Mouse (Mus musculus): ENCODE results near the gene Nsf. TPM values are rescaled to one million over a fixed set of nuclear protein-coding genes. Genes with fewer than 3 reads are reported as not detected.

Nsf gene
- polyA plus RNA-seq, 1 experiment from 2014 or later = 29.3 TPM

DNA sequence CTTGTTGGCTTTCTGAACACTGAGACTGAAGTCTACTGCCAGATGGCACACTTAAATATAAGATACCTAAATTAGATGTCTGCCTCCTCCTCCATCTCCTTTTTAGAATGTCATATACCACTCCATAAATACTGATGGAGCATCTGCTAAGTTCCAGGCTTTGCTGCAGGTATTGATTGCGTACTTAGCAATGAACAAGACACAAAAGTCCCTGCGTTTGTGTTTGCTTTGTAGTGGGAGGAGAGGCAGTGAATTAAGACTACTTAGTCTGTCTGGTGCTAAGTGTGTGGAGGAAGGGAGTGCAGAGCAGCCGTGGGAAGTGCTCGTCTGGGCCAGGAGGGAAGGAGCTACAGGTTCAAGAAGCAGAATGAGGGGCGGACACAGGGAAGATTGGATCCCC is 28.0 kb upstream of the Nsf start:
- 66% methylated on average over 5 of the region's 5 CpGs for WGBS
- H3K36me3 ChIP-seq = peaks cover 90% of the 10 kb centered on the region
- no peak for ATAC-seq (ENCODE audit: extremely low read depth, insufficient number of reproducible peaks, low FRiP score, low TSS enrichment)

DNA sequence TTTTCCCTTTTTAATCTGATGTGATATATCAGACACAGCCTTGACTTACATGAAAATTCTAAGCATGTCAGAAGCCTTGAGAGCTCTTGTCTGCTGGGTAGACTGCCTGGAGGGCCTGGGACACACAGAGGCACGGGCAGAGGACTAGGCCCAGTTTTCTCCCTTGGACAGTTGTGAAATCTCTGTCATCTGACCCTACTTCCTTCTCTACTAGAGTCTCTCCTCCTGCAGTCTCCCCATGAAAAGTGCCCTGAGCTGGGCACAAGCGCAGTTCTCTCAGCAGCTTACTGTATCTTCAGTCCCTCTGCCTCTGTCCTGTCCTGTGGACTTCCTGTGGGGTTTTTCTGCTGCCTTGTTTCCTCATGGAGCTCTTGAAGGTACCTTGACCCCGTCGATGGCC is 25.5 kb upstream of the Nsf start:
- WGBS = 57% methylated on average over 4 of the region's 4 CpGs
- no peak overlapping the region for H3K9ac ChIP-seq
- H3K4me1 ChIP-seq = peaks cover 11% of the 10 kb centered on the region; the same call in 1 of the 2 replicates
- H3K4me2 ChIP-seq = no peak overlapping the region
- no peaks in the 10 kb centered on the region for H3K9me3 ChIP-seq
- ATAC-seq (ENCODE audit: extremely low read depth, insufficient number of reproducible peaks, low FRiP score, low TSS enrichment) = no peak
- no peaks in the 10 kb centered on the region for H3K27me3 ChIP-seq (replicated peaks)
- H3K36me3 ChIP-seq = peaks cover 97% of the 10 kb centered on the region
- no peak overlapping the region for H3K27ac ChIP-seq (replicated peaks)
- no peak overlapping the region for H3K4me3 ChIP-seq

More for the DNA sequence above, 28.0 kb upstream of the Nsf start:
- H3K27me3 ChIP-seq (replicated peaks) = no peaks in the 10 kb centered on the region
- H3K4me2 ChIP-seq = no peak overlapping the region
- H3K9me3 ChIP-seq = no peaks in the 10 kb centered on the region
- peaks cover 11% of the 10 kb centered on the region; the same call in 1 of the 2 replicates for H3K4me1 ChIP-seq
- no peak overlapping the region for H3K27ac ChIP-seq (replicated peaks)
- H3K4me3 ChIP-seq = no peak overlapping the region
- H3K9ac ChIP-seq = no peak overlapping the region

DNA sequence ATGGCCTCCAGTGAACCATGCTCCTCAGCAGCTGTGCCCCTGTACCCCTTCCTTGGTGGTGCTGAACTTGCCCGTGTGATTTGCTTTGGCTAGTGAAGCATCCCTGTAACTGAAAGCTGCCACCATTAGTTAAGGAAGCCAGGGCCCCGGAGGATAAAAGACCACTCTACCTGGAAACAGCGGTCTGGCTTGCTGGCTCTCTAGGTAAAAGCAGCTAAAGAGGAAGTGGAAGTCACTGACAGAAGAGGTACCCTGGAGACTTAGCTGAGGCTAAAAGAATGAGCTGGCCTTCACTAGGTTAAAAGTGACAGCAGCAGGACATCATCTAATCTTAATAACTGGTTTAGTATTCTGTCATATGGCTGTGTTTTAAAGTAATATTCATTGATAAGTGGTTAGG is 17.0 kb upstream of the Nsf start:
- 87% methylated on average over 3 of the region's 3 CpGs for WGBS
- Histone ChIP-seq H3K9ac (no peak overlapping the region), H3K4me2 (no peak overlapping the region), H3K27ac (replicated peaks) (no peak overlapping the region), H3K4me3 (no peak overlapping the region), H3K36me3 (peaks cover 66% of the 10 kb centered on the region), H3K9me3 (no peaks in the 10 kb centered on the region), H3K4me1 (peaks cover 14% of the 10 kb centered on the region), H3K27me3 (replicated peaks) (no peaks in the 10 kb centered on the region)
- ATAC-seq (ENCODE audit: extremely low read depth, insufficient number of reproducible peaks, low FRiP score, low TSS enrichment) = no peak

DNA sequence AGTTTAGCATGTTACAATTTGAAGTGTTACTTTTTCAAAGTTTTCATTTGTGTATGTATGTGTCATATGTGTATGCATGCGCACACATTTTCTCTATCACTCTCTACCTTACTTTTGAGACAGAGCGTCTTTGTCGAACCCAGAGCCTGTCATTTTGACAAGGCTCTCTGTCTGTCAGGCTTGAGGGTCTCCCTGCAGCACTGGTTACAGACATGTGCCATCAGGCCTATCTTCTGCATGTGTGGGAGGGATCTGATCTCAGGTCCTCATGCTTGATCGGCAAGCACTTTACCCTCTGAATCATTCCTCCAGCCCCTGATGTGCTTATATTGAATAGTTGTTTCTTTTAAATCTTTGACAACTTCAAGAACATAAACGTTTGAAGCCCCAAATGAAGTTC is 15.4 kb upstream of the Nsf start:
- WGBS = 83% methylated on average over 5 of the region's 5 CpGs

DNA sequence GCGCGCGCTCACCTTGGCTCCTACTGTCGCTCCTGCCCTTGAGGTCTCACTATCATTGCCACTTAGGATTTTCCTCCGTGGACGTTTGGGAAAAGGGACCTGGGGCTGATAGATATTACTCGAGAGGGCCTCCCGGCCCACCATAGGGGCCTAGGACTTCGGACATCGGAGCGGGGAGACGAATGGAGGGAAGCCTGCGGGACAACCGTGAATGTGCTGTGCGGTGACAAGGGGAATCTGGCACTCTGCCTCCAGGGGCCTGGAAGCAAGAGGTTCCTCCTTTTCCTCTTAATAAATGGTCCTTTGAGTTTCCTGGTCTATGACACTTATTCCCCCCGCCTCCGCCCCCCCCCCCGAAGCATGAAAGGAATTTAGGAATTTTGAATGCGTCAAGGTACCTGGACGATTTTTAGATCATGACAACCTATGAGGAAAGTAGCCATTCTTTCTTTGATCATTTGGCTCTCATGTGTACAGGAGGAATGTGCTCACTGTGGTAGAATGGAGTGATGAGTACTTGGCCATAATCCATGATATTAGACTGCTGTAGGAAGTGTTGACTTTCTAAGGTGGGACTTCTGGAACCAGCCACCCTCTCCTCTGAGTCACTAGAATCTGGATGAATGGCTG is 13.4 kb upstream of the Nsf start:
- Histone ChIP-seq H3K9me3 (no peaks in the 10 kb centered on the region), H3K9ac (peak overlapping the region; percentile 82), H3K27ac (replicated peaks) (peak overlapping the region; percentile 93), H3K4me2 (peak overlapping the region; percentile 70), H3K4me3 (peak overlapping the region; percentile 80), H3K36me3 (peaks cover 32% of the 10 kb centered on the region), H3K27me3 (replicated peaks) (no peaks in the 10 kb centered on the region), H3K4me1 (peaks cover 14% of the 10 kb centered on the region)
- whole genome bisulfite sequencing = under 1% methylated on average over 20 of the region's 20 CpGs
- no peak for ATAC-seq (ENCODE audit: extremely low read depth, insufficient number of reproducible peaks, low FRiP score, low TSS enrichment)

More for the DNA sequence above, 15.4 kb upstream of the Nsf start:
- H3K9ac ChIP-seq = no peak overlapping the region
- peaks cover 14% of the 10 kb centered on the region for H3K4me1 ChIP-seq
- peaks cover 50% of the 10 kb centered on the region for H3K36me3 ChIP-seq
- H3K27ac ChIP-seq (replicated peaks) = no peak overlapping the region
- no peak for ATAC-seq (ENCODE audit: extremely low read depth, insufficient number of reproducible peaks, low FRiP score, low TSS enrichment)
- no peak overlapping the region for H3K4me3 ChIP-seq
- H3K9me3 ChIP-seq = no peaks in the 10 kb centered on the region
- H3K27me3 ChIP-seq (replicated peaks) = no peaks in the 10 kb centered on the region
- no peak overlapping the region for H3K4me2 ChIP-seq

DNA sequence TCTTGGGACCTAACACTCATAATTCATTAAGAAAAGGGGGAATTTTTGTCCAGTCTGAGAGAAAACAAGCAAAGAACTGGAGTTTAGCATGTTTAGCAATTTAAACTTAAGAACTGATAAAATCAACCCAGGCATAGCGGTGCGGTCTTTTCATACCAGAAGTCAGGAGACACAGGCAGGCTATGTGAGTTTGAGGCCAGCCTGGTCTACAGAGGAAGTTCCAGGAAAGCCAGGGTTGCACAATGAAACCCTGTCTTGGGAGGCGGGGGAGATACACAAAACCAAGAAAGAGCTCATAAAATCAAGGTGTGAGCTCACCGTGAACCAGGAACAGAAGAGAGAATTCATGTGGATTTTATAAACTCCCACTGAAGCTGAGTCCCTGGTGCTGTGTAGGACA is 3.0 kb upstream of the Nsf start:
- H3K4me3 ChIP-seq = no peak overlapping the region
- H3K36me3 ChIP-seq = no peaks in the 10 kb centered on the region
- 78% methylated on average over 4 of the region's 4 CpGs for WGBS
- no peak for ATAC-seq (ENCODE audit: extremely low read depth, insufficient number of reproducible peaks, low FRiP score, low TSS enrichment)
- H3K27me3 ChIP-seq (replicated peaks) = no peaks in the 10 kb centered on the region
- H3K9me3 ChIP-seq = no peaks in the 10 kb centered on the region
- H3K4me1 ChIP-seq = peaks cover 11% of the 10 kb centered on the region
- H3K4me2 ChIP-seq = no peak overlapping the region
- H3K27ac ChIP-seq (replicated peaks) = no peak overlapping the region
- H3K9ac ChIP-seq = no peak overlapping the region

DNA sequence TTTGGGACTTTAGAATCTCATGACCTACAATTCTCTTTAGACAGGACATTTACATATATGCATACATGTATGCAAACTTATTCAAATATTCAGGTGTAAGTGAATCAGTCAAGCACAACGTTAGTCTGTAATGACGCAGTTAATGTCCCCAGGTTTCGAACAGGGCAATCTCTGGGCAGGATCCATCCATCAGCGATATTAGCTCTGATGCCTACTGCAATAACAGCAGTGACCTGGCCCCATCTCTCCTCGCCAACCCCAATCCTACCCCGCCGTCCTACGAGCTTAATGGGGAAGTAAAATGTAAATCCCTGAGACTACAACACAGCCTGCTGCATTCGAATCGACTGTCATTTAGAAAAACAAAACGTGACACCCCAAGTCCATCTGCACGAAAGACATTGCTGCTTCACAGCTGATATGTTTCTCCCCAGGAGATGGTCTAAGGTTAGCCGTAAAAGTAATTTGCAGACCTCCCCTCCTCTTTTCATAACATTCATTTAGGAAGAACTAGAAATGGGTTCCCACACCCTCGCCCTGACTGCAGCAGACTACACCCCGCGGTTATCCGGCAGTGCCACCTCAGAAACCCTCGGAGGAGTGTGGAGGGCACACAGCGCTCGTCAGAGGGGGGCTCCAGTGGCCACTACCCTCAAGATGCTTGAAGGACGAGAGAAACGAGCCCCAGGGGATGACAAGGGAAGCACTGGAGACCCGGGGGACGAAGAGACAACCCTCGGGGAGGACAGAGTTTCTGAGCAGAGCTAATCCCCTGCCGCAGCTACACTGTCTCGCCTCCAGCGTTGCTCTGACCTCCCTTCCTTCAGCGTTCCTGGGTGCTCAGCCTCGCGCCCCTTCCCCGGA is 592 bp downstream of the Nsf start:
- 2% methylated on average over 30 of the region's 32 CpGs for WGBS
- Histone ChIP-seq H3K4me1 (peaks cover 11% of the 10 kb centered on the region), H3K9me3 (no peaks in the 10 kb centered on the region), H3K27me3 (replicated peaks) (no peaks in the 10 kb centered on the region), H3K4me2 (peak overlapping the region; percentile 79), H3K36me3 (0 out of 2 replicates have a peak, but pooled peaks cover 3% of the 10 kb centered on the region), H3K27ac (replicated peaks) (peak overlapping the region; percentile 51; the same call in 1 of the 2 replicates), H3K9ac (peak overlapping the region; percentile 94), H3K4me3 (peak overlapping the region; percentile 83)
- ATAC-seq (ENCODE audit: extremely low read depth, insufficient number of reproducible peaks, low FRiP score, low TSS enrichment) = no peak; the same call in 1 of the 2 replicates

DNA sequence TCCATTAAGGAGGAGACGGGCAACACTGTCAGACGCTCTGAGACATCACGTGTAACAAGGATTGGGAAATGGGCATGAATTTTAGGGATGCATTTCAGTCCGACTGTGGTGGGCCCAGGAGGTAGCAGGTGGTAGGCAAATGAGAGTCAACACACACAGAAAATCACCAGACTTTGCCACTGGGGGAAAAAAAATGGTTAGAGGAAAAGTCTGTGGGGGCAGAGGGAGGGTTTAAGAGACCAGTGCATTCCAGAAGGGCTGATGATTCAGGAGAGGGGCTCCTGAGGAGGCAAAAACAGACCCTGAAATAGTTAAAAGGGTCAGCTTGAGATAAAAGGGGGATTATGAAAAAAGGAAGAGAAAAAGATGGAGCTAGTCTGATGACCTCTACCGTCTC is 1.2 kb downstream of the Nsf start:
- peak overlapping the region; percentile 79 for H3K4me2 ChIP-seq
- WGBS = 69% methylated on average over 5 of the region's 5 CpGs
- peak overlapping the region; percentile 83 for H3K4me3 ChIP-seq
- 0 out of 2 replicates have a peak, but pooled peaks cover 3% of the 10 kb centered on the region for H3K36me3 ChIP-seq
- no peaks in the 10 kb centered on the region for H3K9me3 ChIP-seq
- no peaks in the 10 kb centered on the region for H3K27me3 ChIP-seq (replicated peaks)
- H3K9ac ChIP-seq = peak overlapping the region; percentile 94; the same call in 1 of the 2 replicates
- no peak for ATAC-seq (ENCODE audit: extremely low read depth, insufficient number of reproducible peaks, low FRiP score, low TSS enrichment)
- peaks cover 11% of the 10 kb centered on the region for H3K4me1 ChIP-seq
- no peak overlapping the region for H3K27ac ChIP-seq (replicated peaks)

DNA sequence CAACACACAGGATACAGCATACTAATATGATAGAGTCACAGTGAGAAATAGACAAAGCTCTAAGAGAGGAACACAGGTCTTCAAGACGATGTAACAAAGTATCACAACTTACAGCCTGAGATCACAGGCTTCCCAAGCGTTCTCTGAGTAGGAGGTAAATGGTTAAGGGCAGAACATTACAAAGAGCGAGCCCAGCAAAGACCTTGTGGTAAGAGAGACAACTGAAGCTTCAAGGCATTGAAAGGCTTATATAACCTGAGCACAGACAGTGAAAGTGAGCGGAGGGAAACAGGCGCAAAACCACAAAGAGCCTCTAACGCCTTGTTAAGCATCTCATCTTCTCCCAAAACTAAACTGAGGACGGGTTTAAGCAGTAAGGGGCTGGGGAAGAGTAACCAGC is 2.8 kb downstream of the Nsf start:
- Histone ChIP-seq H3K4me3 (no peak overlapping the region), H3K27me3 (replicated peaks) (no peaks in the 10 kb centered on the region), H3K9me3 (no peaks in the 10 kb centered on the region), H3K9ac (no peak overlapping the region), H3K27ac (replicated peaks) (no peak overlapping the region), H3K36me3 (0 out of 2 replicates have a peak, but pooled peaks cover 3% of the 10 kb centered on the region), H3K4me1 (peaks cover 11% of the 10 kb centered on the region), H3K4me2 (no peak overlapping the region)
- 84% methylated on average over 7 of the region's 7 CpGs for WGBS
- no peak for ATAC-seq (ENCODE audit: extremely low read depth, insufficient number of reproducible peaks, low FRiP score, low TSS enrichment)

DNA sequence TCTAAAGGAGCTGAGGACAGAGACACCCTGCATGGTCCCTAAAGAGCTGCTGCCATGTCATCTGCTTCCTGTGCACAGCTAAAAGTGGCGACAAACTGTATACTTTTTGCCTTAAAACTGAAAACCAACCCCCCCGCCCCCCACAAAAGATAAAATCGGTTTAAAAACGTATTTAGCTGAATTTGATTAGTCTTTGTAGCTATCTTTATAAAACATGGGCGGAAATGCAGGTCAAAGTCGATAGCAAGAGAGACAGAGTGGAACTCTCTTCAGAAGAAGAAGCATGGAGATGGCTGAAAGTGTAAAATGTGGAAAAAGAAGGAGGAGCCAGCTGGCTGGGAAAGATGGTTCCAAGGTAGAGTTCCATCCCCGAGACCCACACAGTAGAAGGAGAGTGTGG is 4.9 kb downstream of the Nsf start:
- no peak for ATAC-seq (ENCODE audit: extremely low read depth, insufficient number of reproducible peaks, low FRiP score, low TSS enrichment)
- no peak overlapping the region for H3K9ac ChIP-seq
- H3K4me1 ChIP-seq = peaks cover 11% of the 10 kb centered on the region
- no peak overlapping the region for H3K27ac ChIP-seq (replicated peaks)
- H3K4me2 ChIP-seq = no peak overlapping the region
- H3K36me3 ChIP-seq = 0 out of 2 replicates have a peak, but pooled peaks cover 3% of the 10 kb centered on the region
- 82% methylated on average over 7 of the region's 7 CpGs for WGBS
- no peaks in the 10 kb centered on the region for H3K27me3 ChIP-seq (replicated peaks)
- H3K9me3 ChIP-seq = no peaks in the 10 kb centered on the region
- no peak overlapping the region for H3K4me3 ChIP-seq

DNA sequence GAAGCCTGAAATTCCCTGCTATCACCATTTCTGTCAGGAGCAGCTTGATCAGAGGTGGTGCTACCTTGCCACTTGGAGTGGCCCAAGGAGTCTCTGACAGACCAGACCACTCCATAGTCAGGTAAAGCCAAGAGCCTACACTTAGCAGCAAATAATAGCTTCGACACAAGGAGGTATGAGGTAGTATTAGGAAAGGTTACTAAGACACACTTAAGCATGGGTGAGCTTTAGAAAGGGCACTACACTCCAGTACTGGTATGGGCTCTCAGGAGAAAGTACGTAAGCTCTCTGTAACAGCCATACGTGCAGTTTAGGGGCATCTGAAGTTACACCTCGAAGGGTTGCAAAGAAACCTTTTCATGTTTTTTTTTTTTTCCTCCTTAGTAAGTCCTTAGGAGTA is 11.1 kb downstream of the Nsf start:
- Histone ChIP-seq H3K27ac (replicated peaks) (no peak overlapping the region), H3K9me3 (no peaks in the 10 kb centered on the region), H3K9ac (no peak overlapping the region), H3K36me3 (peaks cover 7% of the 10 kb centered on the region; the same call in 1 of the 2 replicates), H3K4me2 (no peak overlapping the region), H3K4me1 (peaks cover 3% of the 10 kb centered on the region; the same call in 1 of the 2 replicates), H3K27me3 (replicated peaks) (no peaks in the 10 kb centered on the region), H3K4me3 (no peak overlapping the region)
- WGBS = 84% methylated on average over 4 of the region's 4 CpGs
- no peak for ATAC-seq (ENCODE audit: extremely low read depth, insufficient number of reproducible peaks, low FRiP score, low TSS enrichment)

Measured in heart, embryonic 13.5 days (tissue).